Mouse (Mus musculus) embryonic facial prominence, embryonic 14.5 days (tissue): ENCODE results near the gene Lrmda. TPM values are rescaled to one million over a fixed set of nuclear protein-coding genes. Genes with fewer than 3 reads are reported as not detected.

Experiments used
- ATAC-seq: fragments of 200-750 bp; cut with Nextera tagmentation; 2 replicates; pipeline ENCODE4 v1.8.0; 2017; ENCODE audit warnings: low read depth, moderate number of reproducible peaks, moderate TSS enrichment
- DNase-seq: peaks from one replicate; pipeline ENCODE4 v3.0.0-alpha.2; 2015; ENCODE audit warnings: low spot score
- H3K27ac ChIP-seq: fragments of 300-500 bp; sonication (generic); replicated peaks from 2 replicates; pipeline ENCODE4 v1.5.1; 2014; ENCODE audit warnings: low read depth, mild to moderate bottlenecking, low read length, moderate library complexity
- H3K27me3 ChIP-seq: fragments of 300-500 bp; sonication (generic); replicated peaks from 2 replicates; pipeline ENCODE4 v1.6.1; 2014; ENCODE audit warnings: low read length; ENCODE audit not compliant: control insufficient read depth, insufficient read depth
- H3K36me3 ChIP-seq: fragments of 300-500 bp; sonication (generic); 2 replicates; pipeline ENCODE4 v1.6.1; 2014; ENCODE audit warnings: low read length, mixed read lengths; ENCODE audit not compliant: control insufficient read depth, insufficient read depth
- H3K4me1 ChIP-seq: fragments of 300-500 bp; sonication (generic); 2 replicates; pipeline ENCODE4 v1.6.1; 2014; ENCODE audit warnings: antibody characterized with exemption, low read length; ENCODE audit not compliant: control insufficient read depth, insufficient read depth
- H3K4me2 ChIP-seq: fragments of 300-500 bp; sonication (generic); 2 replicates; pipeline ENCODE4 v1.6.1; 2014; ENCODE audit warnings: low read depth, mild to moderate bottlenecking, low read length, moderate library complexity, mixed read lengths
- H3K4me3 ChIP-seq: fragments of 300-500 bp; sonication (generic); 2 replicates; pipeline ENCODE4 v1.5.1; 2014; ENCODE audit warnings: low read depth, mild to moderate bottlenecking, low read length
- H3K9ac ChIP-seq: fragments of 300-500 bp; sonication (generic); 2 replicates; pipeline ENCODE4 v1.6.1; 2014; ENCODE audit warnings: low read depth, mild to moderate bottlenecking, low read length, moderate library complexity, mixed read lengths
- H3K9me3 ChIP-seq: fragments of 300-500 bp; sonication (generic); 2 replicates; pipeline ENCODE4 v1.6.1; 2016; ENCODE audit warnings: low read length; ENCODE audit not compliant: control insufficient read depth
- WGBS: fragments of 180-500 bp; shearing (Covaris S2); extraction: QIAGEN DNeasy Blood & Tissue Kit; methylation state at CpG from one replicate; pipeline ENCODE4 v1.1.7; 2014; 5-methylcytosine and 5-hydroxymethylcytosine counted together
- polyA plus RNA-seq: library from polyadenylated mRNA; unstranded; fragments of >200 nt; fragmentation: Nextera tagmentation; extraction: Ambion mirVana; gene quantifications from 2 replicates; pipeline ENCODE4 v1.2.1, GENCODE M21; 2014

Lrmda gene
- polyA plus RNA-seq, 1 experiment from 2014 or later = 0.24 TPM

DNA sequence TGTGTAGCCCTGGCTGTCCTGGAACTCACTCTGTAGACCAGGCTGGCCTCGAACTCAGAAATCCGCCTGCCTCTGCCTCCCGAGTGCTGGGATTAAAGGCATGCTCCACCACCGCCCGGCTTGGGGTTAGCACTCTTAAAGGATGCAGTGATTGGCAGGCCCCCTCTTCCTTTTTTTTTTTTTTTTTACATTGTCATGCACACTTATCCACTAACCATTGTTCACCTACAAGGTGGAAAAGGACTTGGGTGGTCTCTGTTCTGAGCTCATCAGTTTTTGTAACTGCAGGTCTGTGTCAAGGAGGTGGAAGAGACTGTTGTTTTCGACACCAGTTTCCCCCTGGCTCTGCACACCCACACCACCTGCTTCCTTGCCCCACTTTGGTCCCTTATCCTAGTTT, 162.0 kb downstream of the Lrmda start:
- no peaks in the 10 kb centered on the region for H3K27me3 ChIP-seq
- no peak for ATAC-seq
- H3K4me1 ChIP-seq = no peaks in the 10 kb centered on the region
- no peak overlapping the region for H3K9ac ChIP-seq
- WGBS = 87% methylated on average over 6 of the region's 6 CpGs
- H3K9me3 ChIP-seq = peaks cover 4% of the 10 kb centered on the region; the same call in 1 of the 2 replicates
- DNase-seq = no peak
- no peak overlapping the region for H3K4me3 ChIP-seq
- H3K4me2 ChIP-seq = no peak overlapping the region
- no peak overlapping the region for H3K27ac ChIP-seq
- H3K36me3 ChIP-seq = no peaks in the 10 kb centered on the region

GRCm38 (mm10) chr14:22183195-22183594, 163.7 kb downstream of the Lrmda start:
- Histone ChIP-seq H3K9me3 (no peaks in the 10 kb centered on the region), H3K9ac (no peak overlapping the region), H3K36me3 (no peaks in the 10 kb centered on the region), H3K4me1 (no peaks in the 10 kb centered on the region), H3K27ac (no peak overlapping the region), H3K4me2 (no peak overlapping the region), H3K4me3 (no peak overlapping the region), H3K27me3 (no peaks in the 10 kb centered on the region)
- DNase-seq (no peak), ATAC-seq (no peak)
- 71% methylated on average over 3 of the region's 3 CpGs for WGBS

DNA sequence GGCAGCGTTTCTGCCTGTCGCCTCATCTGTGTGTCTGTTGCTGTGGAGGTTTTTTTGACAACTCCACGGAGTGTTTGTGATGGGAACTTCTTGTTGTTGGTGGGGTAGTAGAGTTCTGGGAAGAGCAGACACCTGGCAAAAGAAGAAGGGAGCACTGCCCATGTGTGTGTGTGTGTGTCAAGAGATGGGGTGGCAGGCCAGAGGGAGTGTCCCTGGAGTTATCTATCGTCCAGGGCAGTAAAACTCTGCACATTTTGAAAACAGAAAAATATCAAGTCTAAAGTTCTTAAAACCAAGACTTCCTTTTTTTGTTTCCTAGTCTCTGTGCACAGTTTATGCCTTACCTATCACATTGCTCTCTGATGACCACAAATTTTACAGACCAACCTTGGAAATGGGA, 165.9 kb downstream of the Lrmda start:
- Histone ChIP-seq H3K9me3 (no peaks in the 10 kb centered on the region), H3K4me1 (no peaks in the 10 kb centered on the region), H3K27ac (no peak overlapping the region), H3K27me3 (no peaks in the 10 kb centered on the region), H3K4me3 (no peak overlapping the region), H3K36me3 (no peaks in the 10 kb centered on the region), H3K9ac (no peak overlapping the region), H3K4me2 (no peak overlapping the region)
- ATAC-seq (no peak), DNase-seq (no peak)
- 78% methylated on average over 4 of the region's 4 CpGs for WGBS

- ATAC-seq (no peak), DNase-seq (peak; percentile 42)
- Histone ChIP-seq H3K4me2 (no peak overlapping the region), H3K9ac (no peak overlapping the region), H3K4me3 (no peak overlapping the region), H3K4me1 (no peaks in the 10 kb centered on the region; the same call in 1 of the 2 replicates), H3K27me3 (no peaks in the 10 kb centered on the region; the same call in 1 of the 2 replicates), H3K9me3 (no peaks in the 10 kb centered on the region), H3K36me3 (no peaks in the 10 kb centered on the region), H3K27ac (no peak overlapping the region)
- WGBS = 55% methylated on average over 6 of the region's 6 CpGs
These were observed 170.6 kb downstream of the Lrmda start for GRCm38 (mm10) chr14:22190111-22190510.

GRCm38 (mm10) chr14:22192185-22192584, 172.7 kb downstream of the Lrmda start:
- Histone ChIP-seq H3K9ac (no peak overlapping the region), H3K27ac (no peak overlapping the region), H3K4me3 (no peak overlapping the region), H3K9me3 (no peaks in the 10 kb centered on the region), H3K4me1 (no peaks in the 10 kb centered on the region; the same call in 1 of the 2 replicates), H3K4me2 (no peak overlapping the region), H3K36me3 (no peaks in the 10 kb centered on the region), H3K27me3 (no peaks in the 10 kb centered on the region; the same call in 1 of the 2 replicates)
- 85% methylated on average over 9 of the region's 9 CpGs for whole genome bisulfite sequencing
- DNase-seq (no peak), ATAC-seq (no peak)

GRCm38 (mm10) chr14:22198021-22198420, 178.5 kb downstream of the Lrmda start:
- Histone ChIP-seq H3K9ac (no peak overlapping the region), H3K27me3 (no peaks in the 10 kb centered on the region; the same call in 1 of the 2 replicates), H3K36me3 (no peaks in the 10 kb centered on the region), H3K9me3 (no peaks in the 10 kb centered on the region), H3K4me1 (no peaks in the 10 kb centered on the region), H3K4me3 (no peak overlapping the region), H3K27ac (no peak overlapping the region), H3K4me2 (no peak overlapping the region)
- 58% methylated on average over 11 of the region's 11 CpGs for WGBS
- no peak for ATAC-seq
- peak; percentile 29 for DNase-seq

DNA sequence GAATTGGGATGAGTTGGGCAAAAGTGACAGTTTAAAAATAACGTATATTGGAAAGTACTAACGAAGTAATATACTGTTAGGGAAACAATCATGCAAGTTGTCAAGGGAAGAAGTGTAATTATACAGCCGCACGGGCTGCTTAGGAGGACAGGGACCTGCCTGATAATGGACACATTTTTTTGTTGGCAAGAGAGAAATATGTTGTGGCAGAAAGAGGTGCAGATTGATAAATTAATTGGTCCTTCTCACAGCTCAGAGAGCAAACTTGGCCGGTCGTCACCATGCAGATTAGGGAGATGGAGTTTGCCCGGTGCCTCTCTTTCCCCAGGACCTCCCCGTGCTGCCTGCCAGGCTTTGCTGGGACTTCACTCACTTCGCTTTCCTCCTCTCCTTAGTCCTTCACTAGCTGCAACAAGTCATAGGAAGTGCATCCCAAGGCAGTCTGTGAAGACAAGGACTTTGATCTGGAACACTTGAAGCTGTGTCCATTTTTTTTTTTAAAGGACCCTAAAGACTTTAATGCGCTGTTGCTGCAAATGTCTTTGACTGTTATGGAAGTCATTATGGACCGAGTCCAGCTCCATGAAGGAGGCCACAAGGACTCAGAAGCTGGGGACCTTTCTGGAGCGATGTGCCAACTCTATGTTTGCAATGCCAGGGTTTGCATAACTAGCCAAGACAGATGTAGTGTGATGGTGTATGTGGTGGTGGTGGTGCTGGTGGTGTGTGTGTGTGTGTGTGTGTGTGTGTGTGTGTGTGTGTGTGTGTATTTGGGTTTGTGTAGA, 179.3 kb downstream of the Lrmda start:
- no peaks in the 10 kb centered on the region for H3K36me3 ChIP-seq
- no peak overlapping the region for H3K27ac ChIP-seq
- H3K4me1 ChIP-seq = no peaks in the 10 kb centered on the region
- H3K9me3 ChIP-seq = no peaks in the 10 kb centered on the region
- H3K4me2 ChIP-seq = no peak overlapping the region
- H3K9ac ChIP-seq = no peak overlapping the region
- ATAC-seq (no peak), DNase-seq (no peak)
- WGBS = 81% methylated on average over 12 of the region's 12 CpGs
- H3K27me3 ChIP-seq = no peaks in the 10 kb centered on the region; the same call in 1 of the 2 replicates
- no peak overlapping the region for H3K4me3 ChIP-seq

- Histone ChIP-seq H3K27me3 (no peaks in the 10 kb centered on the region), H3K4me3 (no peak overlapping the region), H3K36me3 (no peaks in the 10 kb centered on the region), H3K4me1 (no peaks in the 10 kb centered on the region), H3K27ac (no peak overlapping the region), H3K4me2 (no peak overlapping the region), H3K9ac (no peak overlapping the region), H3K9me3 (no peaks in the 10 kb centered on the region)
- DNase-seq (no peak), ATAC-seq (no peak)
- WGBS = 70% methylated on average over 2 of the region's 2 CpGs
These were observed 182.2 kb downstream of the Lrmda start for GRCm38 (mm10) chr14:22201667-22202066.

DNA sequence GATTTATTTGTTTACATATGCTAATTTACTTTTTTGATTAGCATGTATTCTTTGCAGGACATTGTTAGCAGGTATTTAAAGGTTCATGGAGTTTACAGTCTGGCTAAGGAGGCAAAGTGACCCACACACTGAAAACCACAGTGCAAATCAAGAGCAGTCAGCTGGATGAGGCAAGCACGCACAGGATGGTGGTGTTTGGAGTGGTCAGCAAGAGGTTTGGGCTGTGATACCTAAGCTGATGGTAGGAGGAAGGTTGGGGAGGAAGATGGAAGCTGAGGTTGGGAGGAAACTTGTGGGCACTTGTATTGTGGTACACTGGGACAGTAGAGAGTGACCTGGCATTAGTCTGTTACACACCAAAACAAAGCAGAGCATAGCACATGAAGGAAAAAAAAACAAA, 191.1 kb downstream of the Lrmda start:
- Histone ChIP-seq H3K27me3 (peaks cover 3% of the 10 kb centered on the region), H3K27ac (no peak overlapping the region), H3K4me3 (no peak overlapping the region), H3K4me1 (peaks cover 6% of the 10 kb centered on the region; the same call in 1 of the 2 replicates), H3K9ac (no peak overlapping the region), H3K4me2 (no peak overlapping the region), H3K36me3 (no peaks in the 10 kb centered on the region), H3K9me3 (no peaks in the 10 kb centered on the region)
- ATAC-seq (no peak), DNase-seq (no peak)
- 77% methylated on average over 1 of the region's 1 CpGs for WGBS
